Mouse (Mus musculus) midbrain, embryonic 13.5 days (tissue): ENCODE measurements around the gene Plxdc2. TPM values are rescaled to one million over a fixed set of nuclear protein-coding genes. Genes with fewer than 3 reads are reported as not detected.
A peak's percentile ranks its signal among the peaks of the same experiment; 100 is the strongest.

ENCODE experiments used
- ATAC-seq: fragments of 200-750 bp; cut with Nextera tagmentation; 2 replicates; pipeline ENCODE4 v1.8.0; 2017; ENCODE audit warnings: mild to moderate bottlenecking, moderate TSS enrichment, moderate library complexity
- H3K27ac ChIP-seq: fragments of 300-500 bp; sonication (generic); 2 replicates; pipeline ENCODE4 v1.5.1; 2015; ENCODE audit warnings: inconsistent platforms, mild to moderate bottlenecking, moderate library complexity
- H3K27me3 ChIP-seq: fragments of 300-500 bp; sonication (generic); 2 replicates; pipeline ENCODE4 v1.6.1; 2015; ENCODE audit warnings: mild to moderate bottlenecking, inconsistent platforms
- H3K36me3 ChIP-seq: fragments of 300-500 bp; sonication (generic); 2 replicates; pipeline ENCODE4 v1.6.1; 2015; ENCODE audit warnings: mild to moderate bottlenecking, inconsistent platforms
- H3K4me1 ChIP-seq: fragments of 300-500 bp; sonication (generic); replicated peaks from 2 replicates; pipeline ENCODE4 v1.6.1; 2015; ENCODE audit warnings: inconsistent platforms
- H3K4me2 ChIP-seq: fragments of 300-500 bp; sonication (generic); replicated peaks from 2 replicates; pipeline ENCODE4 v1.6.1; 2015; ENCODE audit warnings: moderate library complexity, mild to moderate bottlenecking, inconsistent platforms
- H3K4me3 ChIP-seq: fragments of 300-500 bp; sonication (generic); replicated peaks from 2 replicates; pipeline ENCODE4 v1.5.1; 2015; ENCODE audit warnings: mild to moderate bottlenecking, inconsistent platforms
- H3K9ac ChIP-seq: fragments of 300-500 bp; sonication (generic); replicated peaks from 2 replicates; pipeline ENCODE4 v1.6.1; 2015; ENCODE audit warnings: mild to moderate bottlenecking, inconsistent platforms
- H3K9me3 ChIP-seq: fragments of 300-500 bp; sonication (generic); 2 replicates; pipeline ENCODE4 v1.6.1; 2016; ENCODE audit warnings: mild to moderate bottlenecking, inconsistent platforms
- WGBS: fragments of 180-500 bp; shearing (Covaris S2); methylation state at CpG from one replicate; pipeline ENCODE4 v1.1.7; 2015; 5-methylcytosine and 5-hydroxymethylcytosine counted together
- polyA plus RNA-seq: library from polyadenylated mRNA; unstranded; fragments of >200 nt; fragmentation: Nextera tagmentation; extraction: Ambion mirVana; gene quantifications from 2 replicates; pipeline ENCODE4 v1.2.1, GENCODE M21; 2015

Plxdc2 gene
- polyA plus RNA-seq, result 15.1 and 16.9 TPM in 2 replicates

DNA sequence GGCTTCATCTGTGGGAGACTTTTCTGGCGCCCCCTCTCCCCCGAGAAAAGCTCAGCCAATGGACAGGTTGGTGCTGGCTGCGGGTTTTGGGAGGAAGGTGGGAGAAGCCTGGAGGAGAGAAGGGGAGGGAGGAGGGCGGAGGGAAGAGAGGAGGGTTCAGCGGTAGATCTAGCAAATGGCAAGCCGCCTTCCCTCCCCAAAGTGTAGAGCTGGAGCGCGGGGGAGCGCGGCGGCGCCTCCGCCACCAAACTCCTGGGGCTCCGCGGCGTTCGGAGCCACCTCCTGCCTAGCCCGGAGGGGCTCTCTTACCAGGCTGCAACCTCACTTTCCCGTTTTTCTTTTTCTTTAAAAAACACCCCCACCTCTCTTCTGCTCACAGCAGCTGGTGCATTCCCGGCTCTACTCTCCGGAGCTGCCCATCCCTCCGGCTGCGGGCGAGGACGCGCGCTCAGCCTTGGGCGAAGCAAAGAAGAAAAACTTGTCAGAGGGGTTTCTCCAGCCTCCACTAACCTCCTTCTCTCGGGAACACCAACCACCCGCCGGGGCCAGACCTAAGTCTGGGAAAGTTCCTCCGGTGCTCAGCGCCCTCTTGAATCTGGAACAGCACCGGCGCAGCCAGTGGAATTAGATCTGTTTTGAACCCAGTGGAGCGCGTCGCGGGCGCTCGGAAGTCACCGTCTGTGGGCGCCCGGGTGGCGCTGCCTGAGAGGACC is at the start of gene Plxdc2:
TSS of gene Plxdc2 (plus strand) at position 199 of the 713 bp plus-strand sequence.
- Histone ChIP-seq H3K9ac (peak within 1 kb of the TSS; percentile 73), H3K27me3 (peaks cover 12% of the 10 kb centered on the region), H3K27ac (peak within 1 kb of the TSS; percentile 85), H3K36me3 (no peaks in the 10 kb centered on the region), H3K4me2 (peak within 1 kb of the TSS; percentile 82), H3K9me3 (no peaks in the 10 kb centered on the region), H3K4me1 (peaks cover 23% of the 10 kb centered on the region), H3K4me3 (peak within 1 kb of the TSS; percentile 71)
- under 1% methylated on average over 45 of the region's 45 CpGs for WGBS
- ATAC-seq, result peak; percentile 93

DNA sequence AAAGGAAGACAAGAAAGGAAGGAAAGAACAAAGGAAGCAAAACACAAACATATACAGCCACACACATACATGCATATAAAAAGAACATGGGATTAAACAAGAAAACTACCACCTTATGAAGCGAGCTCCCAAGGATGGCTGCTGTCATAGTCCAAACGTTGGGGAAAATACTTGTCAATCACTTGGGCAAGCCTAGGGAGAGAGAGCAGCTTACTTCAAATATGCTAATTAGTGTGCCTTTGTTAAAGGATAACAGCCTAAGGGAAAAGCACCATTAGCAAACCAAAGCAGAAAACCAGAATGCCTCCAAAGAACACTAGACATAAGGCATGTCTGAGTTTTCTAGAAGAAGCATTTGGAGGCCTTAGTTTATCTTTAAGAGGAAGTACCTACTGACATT is 45.7 kb upstream of the Plxdc2 start:
- Histone ChIP-seq H3K4me3 (no peak overlapping the region), H3K36me3 (no peaks in the 10 kb centered on the region), H3K27ac (no peak overlapping the region), H3K9me3 (no peaks in the 10 kb centered on the region), H3K4me2 (no peak overlapping the region), H3K27me3 (no peaks in the 10 kb centered on the region), H3K9ac (no peak overlapping the region), H3K4me1 (peaks cover 4% of the 10 kb centered on the region)
- peak; percentile 93 for ATAC-seq
- WGBS, result 11% methylated on average over 2 of the region's 2 CpGs

DNA sequence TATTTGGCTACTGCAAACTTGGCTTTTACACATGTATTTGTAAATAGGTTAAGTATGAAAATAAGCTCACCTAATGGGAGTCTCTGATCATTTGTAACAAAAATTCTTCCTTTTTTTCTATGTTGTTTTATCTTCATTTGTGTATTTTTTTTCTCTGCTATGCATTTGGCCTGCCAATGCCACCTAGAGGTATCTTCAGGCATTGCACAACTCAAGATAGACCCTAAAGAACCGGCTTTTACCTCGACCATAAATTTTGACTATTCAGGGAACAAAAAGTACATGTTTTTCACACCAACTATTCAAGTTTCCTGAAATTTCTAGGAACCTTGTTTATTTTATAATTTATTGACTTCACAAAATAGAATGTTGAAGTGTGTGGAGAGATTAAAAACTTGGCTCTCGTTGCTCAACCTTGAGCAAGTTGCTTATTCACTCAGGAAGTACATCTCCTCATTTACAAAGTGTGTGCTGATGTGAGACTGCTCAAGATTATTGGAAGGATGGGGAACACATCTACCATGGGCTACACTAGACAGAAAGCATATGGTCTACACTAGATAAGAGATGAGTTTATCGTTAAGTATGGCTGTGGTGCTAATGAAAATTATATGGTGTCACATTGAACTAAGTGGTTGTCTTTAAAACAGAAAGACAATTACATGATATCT is 43.6 kb upstream of the Plxdc2 start:
- WGBS, result 66% methylated on average over 4 of the region's 4 CpGs
- no peak for ATAC-seq
- Histone ChIP-seq H3K4me3 (no peak overlapping the region), H3K36me3 (no peaks in the 10 kb centered on the region), H3K27ac (no peak overlapping the region), H3K4me2 (no peak overlapping the region), H3K9me3 (no peaks in the 10 kb centered on the region), H3K4me1 (peaks cover 4% of the 10 kb centered on the region), H3K27me3 (no peaks in the 10 kb centered on the region), H3K9ac (no peak overlapping the region)

DNA sequence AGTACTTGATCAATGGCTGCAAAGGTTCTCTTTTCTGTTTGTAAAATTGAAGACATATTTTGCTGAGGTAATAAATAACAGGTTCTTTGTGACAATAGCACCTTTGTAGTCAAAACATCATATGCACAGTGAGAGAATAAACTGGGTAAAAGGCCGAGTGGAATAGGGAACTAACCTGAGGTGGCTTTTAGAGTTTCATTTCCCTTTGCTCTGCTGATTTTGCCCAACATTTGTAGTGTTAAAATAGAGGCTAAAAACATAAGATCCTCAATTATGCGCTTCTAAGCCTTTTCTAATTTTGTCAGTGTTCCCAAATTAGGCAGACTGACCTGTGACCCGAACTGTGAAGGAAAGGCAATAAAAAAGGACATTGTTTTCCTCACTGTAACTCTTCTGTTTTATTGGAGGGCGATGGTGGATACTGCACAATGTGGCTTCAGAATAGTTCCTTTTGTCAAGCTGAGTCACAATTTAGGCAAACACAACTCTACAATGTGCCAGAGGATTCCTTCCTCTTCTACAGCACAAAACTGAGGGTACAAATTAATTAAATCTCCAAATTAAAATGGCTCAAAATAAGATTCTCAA is 20.8 kb upstream of the Plxdc2 start:
- no peak overlapping the region for H3K27ac ChIP-seq
- no peaks in the 10 kb centered on the region for H3K9me3 ChIP-seq
- no peaks in the 10 kb centered on the region for H3K36me3 ChIP-seq
- H3K4me3 ChIP-seq, result no peak overlapping the region
- no peak overlapping the region for H3K4me2 ChIP-seq
- ATAC-seq, result no peak
- 67% methylated on average over 4 of the region's 4 CpGs for WGBS
- H3K9ac ChIP-seq, result no peak overlapping the region
- no peaks in the 10 kb centered on the region for H3K27me3 ChIP-seq
- H3K4me1 ChIP-seq, result no peaks in the 10 kb centered on the region

DNA sequence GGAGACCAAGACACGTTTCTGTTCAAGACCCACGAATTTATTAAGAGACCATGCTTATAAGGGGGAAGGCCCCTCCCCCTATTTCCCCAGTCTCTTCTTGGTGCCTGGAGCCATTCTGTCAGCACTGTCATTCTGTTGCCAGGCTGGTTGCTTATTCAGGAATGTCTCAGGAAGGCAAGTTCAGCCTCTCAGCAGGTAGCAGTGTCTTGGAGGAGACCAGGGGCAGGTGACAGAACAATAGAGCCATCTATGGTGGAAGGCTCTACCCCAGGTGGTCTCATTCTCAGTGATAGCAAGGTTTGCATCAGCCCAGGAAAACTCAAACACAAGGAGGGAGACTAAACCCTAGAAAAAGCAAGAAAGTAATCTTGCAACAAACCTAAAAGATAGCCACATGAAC is 11.5 kb upstream of the Plxdc2 start:
- no peak overlapping the region for H3K4me3 ChIP-seq
- no peak overlapping the region for H3K9ac ChIP-seq
- H3K9me3 ChIP-seq, result no peaks in the 10 kb centered on the region
- H3K36me3 ChIP-seq, result no peaks in the 10 kb centered on the region
- no peak for ATAC-seq
- 67% methylated on average over 2 of the region's 2 CpGs for WGBS
- no peaks in the 10 kb centered on the region for H3K4me1 ChIP-seq
- no peak overlapping the region for H3K4me2 ChIP-seq
- no peaks in the 10 kb centered on the region for H3K27me3 ChIP-seq
- H3K27ac ChIP-seq, result no peak overlapping the region

DNA sequence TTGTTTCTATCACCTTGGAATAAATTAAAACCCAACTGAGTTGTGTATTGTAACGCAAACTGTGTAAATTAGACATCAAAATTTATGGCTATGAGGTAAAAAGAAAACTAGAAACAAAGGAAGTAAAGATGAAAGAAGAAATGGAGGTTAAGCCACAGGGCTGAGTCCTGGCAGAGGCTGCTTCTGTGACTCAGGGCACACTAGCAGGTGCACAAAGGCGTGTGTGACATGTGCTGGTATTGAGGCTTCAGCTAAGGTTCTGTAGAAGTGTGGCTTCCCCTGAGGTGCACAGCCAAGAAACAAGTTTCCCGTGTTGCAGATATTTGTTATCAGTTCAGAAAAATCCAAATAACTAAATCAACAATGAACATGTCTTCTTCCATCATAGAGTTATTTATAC is 5.0 kb upstream of the Plxdc2 start:
- H3K4me2 ChIP-seq, result no peak overlapping the region
- H3K4me1 ChIP-seq, result peaks cover 8% of the 10 kb centered on the region
- no peaks in the 10 kb centered on the region for H3K9me3 ChIP-seq
- no peak overlapping the region for H3K27ac ChIP-seq
- H3K36me3 ChIP-seq, result no peaks in the 10 kb centered on the region
- no peak overlapping the region for H3K4me3 ChIP-seq
- 78% methylated on average over 3 of the region's 3 CpGs for WGBS
- ATAC-seq, result no peak
- H3K9ac ChIP-seq, result no peak overlapping the region
- no peaks in the 10 kb centered on the region for H3K27me3 ChIP-seq

DNA sequence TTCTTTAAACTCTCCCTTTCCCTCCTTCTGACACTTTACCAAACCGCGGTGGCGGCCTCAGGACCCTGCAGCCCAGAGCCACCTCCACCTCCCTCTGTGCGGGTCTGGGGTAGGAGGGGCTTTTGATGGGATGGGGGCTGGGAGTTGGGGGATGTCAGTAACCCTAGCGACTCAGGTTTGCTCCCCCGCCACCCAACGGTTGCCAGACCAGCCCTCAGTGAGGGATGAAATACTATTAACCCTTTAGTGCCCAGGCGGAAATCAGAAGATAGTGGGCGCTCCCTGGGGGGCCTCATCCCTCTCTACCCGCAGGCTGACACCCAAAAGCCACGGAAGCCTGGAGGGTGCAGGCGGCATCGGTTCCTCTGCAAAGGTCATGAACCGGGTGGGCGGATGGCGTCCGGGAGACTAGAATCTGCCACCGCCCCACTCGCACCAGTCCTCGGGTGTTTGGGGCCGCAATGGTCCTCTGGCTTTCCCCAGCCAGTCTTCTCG is 446 bp upstream of the Plxdc2 start:
- Histone ChIP-seq H3K27me3 (peaks cover 12% of the 10 kb centered on the region), H3K9ac (peak overlapping the region; percentile 73), H3K27ac (peak overlapping the region; percentile 85), H3K4me1 (peaks cover 23% of the 10 kb centered on the region), H3K4me2 (peak overlapping the region; percentile 82), H3K4me3 (peak overlapping the region; percentile 71), H3K36me3 (no peaks in the 10 kb centered on the region), H3K9me3 (no peaks in the 10 kb centered on the region)
- ATAC-seq, result peak; percentile 95
- under 1% methylated on average over 22 of the region's 22 CpGs for WGBS

DNA sequence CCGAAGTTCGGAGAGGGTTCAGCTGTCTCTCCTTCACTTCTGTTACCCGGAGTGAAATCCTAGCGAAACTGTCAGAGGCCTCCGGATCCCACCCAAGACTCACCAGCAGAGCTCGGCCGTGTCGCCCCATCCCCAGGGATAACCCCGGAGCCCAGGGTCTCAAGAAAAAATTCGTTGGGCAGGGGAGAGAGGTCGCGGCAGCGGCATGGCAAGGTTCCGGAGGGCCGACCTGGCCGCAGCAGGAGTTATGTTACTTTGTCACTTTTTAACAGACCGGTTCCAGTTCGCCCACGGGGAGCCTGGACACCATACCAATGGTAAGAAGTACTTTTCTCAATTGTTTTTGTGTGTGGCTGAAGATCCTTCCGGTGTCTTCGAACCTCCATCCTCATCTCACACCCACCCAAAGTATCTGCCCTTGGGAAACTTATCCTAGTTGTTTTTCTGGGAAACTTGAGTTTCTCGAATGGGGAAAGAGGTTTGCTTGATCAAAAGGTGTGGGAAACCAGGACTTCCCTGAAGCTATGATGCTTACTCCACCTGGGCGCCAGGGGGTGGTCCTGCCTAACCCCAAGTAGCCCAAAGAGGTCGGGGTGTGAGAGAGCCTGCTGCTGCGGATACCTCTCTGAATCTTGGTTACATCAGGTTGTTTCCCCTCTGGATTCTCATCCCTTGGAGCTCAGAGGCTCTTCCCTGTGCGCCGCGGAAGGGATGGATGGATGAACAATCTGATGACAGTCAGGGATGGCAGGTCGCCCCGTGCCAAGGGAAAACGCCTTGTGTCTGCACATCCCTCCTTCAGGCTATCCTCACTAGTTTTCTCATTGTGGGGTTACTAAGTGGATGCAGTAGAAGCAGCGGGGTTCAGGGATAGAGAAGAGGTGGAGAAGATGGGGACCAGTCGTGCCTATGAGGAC is 1.1 kb downstream of the Plxdc2 start:
- no peaks in the 10 kb centered on the region for H3K9me3 ChIP-seq
- peak overlapping the region; percentile 73 for H3K9ac ChIP-seq
- H3K27me3 ChIP-seq, result peaks cover 12% of the 10 kb centered on the region
- H3K36me3 ChIP-seq, result no peaks in the 10 kb centered on the region
- peak overlapping the region; percentile 71 for H3K4me3 ChIP-seq
- no peak for ATAC-seq
- peaks cover 23% of the 10 kb centered on the region for H3K4me1 ChIP-seq
- peak overlapping the region; percentile 85; the same call in 1 of the 2 replicates for H3K27ac ChIP-seq
- peak overlapping the region; percentile 82 for H3K4me2 ChIP-seq
- 3% methylated on average over 33 of the region's 33 CpGs for WGBS

DNA sequence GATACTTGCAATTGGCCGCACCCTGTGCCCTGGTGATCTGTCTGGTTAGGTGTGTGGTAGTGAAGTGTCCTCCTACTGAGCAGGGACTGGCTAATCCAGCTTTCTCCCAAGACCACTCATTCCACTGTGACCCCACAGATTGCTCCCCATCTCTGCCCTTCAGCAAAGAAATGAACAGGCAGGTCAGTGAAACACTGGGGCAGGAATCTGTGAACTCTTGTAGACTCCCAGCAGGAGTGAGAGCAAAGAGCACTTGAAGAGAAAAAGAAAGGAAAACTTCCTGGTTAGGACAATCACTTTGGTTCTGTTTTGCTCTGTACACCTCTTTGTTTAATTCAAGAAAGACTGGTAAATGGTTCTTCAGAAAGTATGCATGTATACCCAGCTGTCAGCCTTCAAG is 1.8 kb downstream of the Plxdc2 start:
- Histone ChIP-seq H3K4me2 (peak overlapping the region; percentile 82), H3K27ac (no peak overlapping the region), H3K9ac (peak overlapping the region; percentile 73), H3K36me3 (no peaks in the 10 kb centered on the region), H3K4me1 (peaks cover 23% of the 10 kb centered on the region), H3K27me3 (peaks cover 12% of the 10 kb centered on the region), H3K4me3 (peak overlapping the region; percentile 71), H3K9me3 (no peaks in the 10 kb centered on the region)
- no peak for ATAC-seq
- whole genome bisulfite sequencing, result 17% methylated on average over 1 of the region's 1 CpGs

DNA sequence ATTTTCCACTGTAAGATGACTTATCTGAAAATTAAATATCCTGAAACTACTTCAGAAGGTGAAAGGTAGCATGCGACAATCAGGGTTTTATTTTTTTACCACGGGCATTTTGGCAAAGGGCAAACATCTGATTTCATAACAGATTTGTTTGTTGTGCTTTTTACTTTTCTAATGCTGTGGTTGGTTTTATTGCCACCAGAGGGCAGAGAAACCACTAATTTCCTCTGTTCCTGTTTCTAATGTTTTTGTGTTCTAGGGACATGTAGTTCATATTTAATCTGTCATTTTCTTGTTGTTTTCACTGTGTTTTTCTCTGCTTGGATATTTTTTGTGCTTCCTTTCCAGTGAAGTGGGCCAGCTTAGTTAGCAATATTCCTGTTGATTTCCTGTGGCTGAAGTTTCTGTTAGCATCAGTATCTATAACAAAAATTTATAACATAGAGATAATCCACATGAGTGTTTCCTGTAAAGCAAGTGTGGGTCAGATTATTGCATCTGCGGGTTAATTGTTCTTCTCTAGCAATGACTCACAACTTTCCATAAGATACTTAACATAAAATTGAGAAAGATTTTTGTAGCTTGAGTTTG is 3.3 kb downstream of the Plxdc2 start:
- ATAC-seq, result no peak
- Histone ChIP-seq H3K4me1 (peaks cover 23% of the 10 kb centered on the region), H3K4me2 (no peak overlapping the region; the same call in 1 of the 2 replicates), H3K27me3 (peaks cover 12% of the 10 kb centered on the region), H3K36me3 (no peaks in the 10 kb centered on the region), H3K9ac (no peak overlapping the region), H3K9me3 (no peaks in the 10 kb centered on the region), H3K4me3 (peak overlapping the region; percentile 17; the same call in 1 of the 2 replicates), H3K27ac (no peak overlapping the region)
- WGBS, result 68% methylated on average over 3 of the region's 3 CpGs

DNA sequence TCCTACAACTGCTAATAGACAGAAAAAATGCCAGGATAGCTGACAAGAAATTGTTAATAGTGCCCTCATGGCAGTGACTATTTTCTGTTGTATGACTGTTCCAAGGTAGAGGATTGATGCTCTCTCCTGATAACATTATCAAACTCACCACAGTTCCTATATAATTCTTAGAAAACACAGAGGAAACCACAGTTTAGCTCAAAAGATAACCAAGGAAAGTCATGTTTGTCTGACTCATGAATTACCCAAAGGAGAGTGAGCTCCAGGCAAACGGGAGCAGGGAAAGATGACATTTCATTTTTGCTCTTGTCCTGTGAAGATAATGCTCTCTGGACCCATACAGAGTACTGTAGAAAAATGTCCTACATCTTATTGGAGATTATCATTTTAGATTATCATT is 8.6 kb downstream of the Plxdc2 start:
- Histone ChIP-seq H3K4me2 (no peak overlapping the region), H3K4me1 (no peaks in the 10 kb centered on the region), H3K4me3 (no peak overlapping the region), H3K27ac (no peak overlapping the region), H3K27me3 (no peaks in the 10 kb centered on the region), H3K9ac (no peak overlapping the region), H3K36me3 (no peaks in the 10 kb centered on the region), H3K9me3 (no peaks in the 10 kb centered on the region)
- WGBS, result 65% methylated on average over 1 of the region's 1 CpGs
- no peak for ATAC-seq
